Mouse (Mus musculus) testis, adult 2 months (tissue): ENCODE measurements around the gene L3hypdh.

Experiments
- CTCF ChIP-seq: fragments of 200-500 bp; IDR thresholded peaks from 2 replicates; pipeline ENCODE4 v1.5.1; 2012; ENCODE audit warnings: low read depth, mild to moderate bottlenecking, inconsistent platforms, low read length, moderate library complexity; ENCODE audit not compliant: control insufficient read depth, insufficient read depth, insufficient replicate concordance
- POLR2A ChIP-seq: fragments of 200-500 bp; IDR thresholded peaks from 2 replicates; pipeline ENCODE4 v1.6.1; 2012; ENCODE audit warnings: low read depth, mild to moderate bottlenecking, inconsistent platforms, low read length, moderate library complexity; ENCODE audit not compliant: control insufficient read depth

DNA sequence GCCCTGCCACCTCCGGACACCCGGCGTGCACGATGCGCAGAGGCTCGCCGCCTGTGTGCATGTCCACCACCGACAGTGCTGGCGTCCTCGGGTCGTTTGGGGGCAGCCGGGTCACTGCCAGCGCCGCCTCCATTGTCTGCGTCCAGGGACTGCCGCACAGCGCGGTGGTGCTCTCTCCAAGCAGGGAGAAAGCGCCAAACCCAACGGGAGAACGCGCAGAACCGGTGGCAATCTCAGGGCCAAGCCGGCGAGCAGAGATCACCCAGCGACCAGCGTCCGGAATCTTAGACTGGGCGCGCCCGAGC lies 263 bp downstream of the L3hypdh start:
- no peak for TF ChIP-seq CTCF
- no peak; the same call in 1 of the 2 replicates for TF ChIP-seq POLR2A
